Mouse (Mus musculus) heart, postnatal 0 days (tissue): ENCODE results near the gene Stard13. TPM values are rescaled to one million over a fixed set of nuclear protein-coding genes. Genes with fewer than 3 reads are reported as not detected.

Source experiments
- ATAC-seq: fragments of 200-750 bp; cut with Nextera tagmentation; 2 replicates; pipeline ENCODE4 v1.8.0; 2017; ENCODE audit warnings: low read depth, moderate number of reproducible peaks, moderate library complexity; ENCODE audit not compliant: insufficient read depth
- DNase-seq: peaks from one replicate; pipeline ENCODE4 v3.0.0-alpha.2; 2016; ENCODE audit warnings: low spot score
- H3K27ac ChIP-seq: fragments of 300-500 bp; sonication (generic); 2 replicates; pipeline ENCODE4 v1.5.1; 2014; ENCODE audit warnings: low read depth, mild to moderate bottlenecking
- H3K27me3 ChIP-seq: fragments of 300-500 bp; sonication (generic); 2 replicates; pipeline ENCODE4 v1.6.1; 2014; ENCODE audit warnings: low read length, mixed read lengths; ENCODE audit not compliant: control insufficient read depth, insufficient read depth
- H3K36me3 ChIP-seq: fragments of 300-500 bp; sonication (generic); replicated peaks from 2 replicates; pipeline ENCODE4 v1.6.1; 2014; ENCODE audit warnings: low read length, mixed read lengths; ENCODE audit not compliant: control insufficient read depth, insufficient read depth
- H3K4me1 ChIP-seq: fragments of 300-500 bp; sonication (generic); 2 replicates; pipeline ENCODE4 v1.6.1; 2014; ENCODE audit warnings: antibody characterized with exemption; ENCODE audit not compliant: control insufficient read depth, insufficient read depth
- H3K4me2 ChIP-seq: fragments of 300-500 bp; sonication (generic); 2 replicates; pipeline ENCODE4 v1.6.1; 2014; ENCODE audit warnings: low read depth, mild to moderate bottlenecking, low read length, moderate library complexity
- H3K4me3 ChIP-seq: fragments of 300-500 bp; sonication (generic); 2 replicates; pipeline ENCODE4 v1.5.1; 2014; ENCODE audit warnings: low read depth, low read length
- H3K9ac ChIP-seq: fragments of 300-500 bp; sonication (generic); replicated peaks from 2 replicates; pipeline ENCODE4 v1.6.1; 2014; ENCODE audit warnings: low read depth, low read length, mixed read lengths
- H3K9me3 ChIP-seq: fragments of 300-500 bp; sonication (generic); replicated peaks from 2 replicates; pipeline ENCODE4 v1.6.1; 2016; ENCODE audit warnings: low read length; ENCODE audit not compliant: control insufficient read depth
- CTCF ChIP-seq: IDR thresholded peaks from 2 replicates; pipeline ENCODE4 v1.5.1; 2016; ENCODE audit warnings: antibody characterized with exemption, control low read depth, low read depth
- EP300 ChIP-seq: IDR thresholded peaks from 2 replicates; pipeline ENCODE4 v1.6.1; 2016; ENCODE audit warnings: antibody characterized with exemption, low read depth
- WGBS: fragments of 180-500 bp; shearing (Covaris S2); extraction: QIAGEN DNeasy Blood & Tissue Kit; methylation state at CpG from one replicate; pipeline ENCODE4 v1.1.7; 2014; 5-methylcytosine and 5-hydroxymethylcytosine counted together
- polyA plus RNA-seq: library from polyadenylated mRNA; unstranded; fragments of >200 nt; fragmentation: Nextera tagmentation; extraction: Ambion mirVana; gene quantifications from 2 replicates; pipeline ENCODE4 v1.2.1, GENCODE M21; 2015
- total RNA-seq: library from RNA; depleted of rRNA; stranded (reverse); fragments of >200 nt; gene quantifications from 2 replicates; pipeline ENCODE4 v1.2.3, GENCODE M21; 2014; ENCODE audit warnings: low replicate concordance; rRNA removed

The Stard13 gene
- total RNA-seq (10.6 and 11.9 TPM in 2 replicates), polyA plus RNA-seq (3.0 and 3.3 TPM in 2 replicates)

DNA sequence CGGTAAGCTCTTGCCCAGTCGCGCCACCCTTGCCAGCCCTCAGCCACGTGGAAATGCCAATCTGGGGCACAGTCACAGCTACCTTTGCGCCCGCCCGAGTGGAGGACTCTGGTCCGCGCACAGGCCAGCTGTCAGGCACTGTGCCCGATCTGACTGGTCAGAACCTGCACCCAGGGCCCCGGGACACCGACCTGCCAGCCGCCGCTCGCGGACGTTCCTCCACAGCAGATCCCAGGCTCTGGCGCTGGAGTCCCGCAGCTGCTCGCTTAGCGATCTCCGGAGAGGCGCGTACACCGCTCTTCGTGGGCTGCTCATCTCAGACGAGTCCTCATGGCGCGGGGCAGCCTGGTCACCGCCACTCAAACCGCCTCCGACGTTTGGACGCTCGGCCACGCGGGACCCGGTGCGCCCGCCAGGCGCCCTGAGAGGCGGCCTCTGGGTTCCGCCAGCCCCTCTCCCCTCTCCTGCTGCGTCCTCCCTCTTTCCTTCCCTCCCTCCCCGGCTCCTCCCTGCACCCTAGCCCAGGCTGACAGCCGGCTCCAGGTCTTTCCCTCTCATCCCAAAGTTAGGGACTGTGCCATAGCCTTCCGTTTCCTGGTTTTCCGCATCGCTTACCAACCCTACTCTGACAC, at the start of gene Stard13:
Gene Stard13 (minus strand): TSS at position 437 of the 632 bp plus-strand sequence.
- DNase-seq (peak; percentile 17), ATAC-seq (peak; percentile 74)
- TF ChIP-seq CTCF: no peak
- no peak for TF ChIP-seq EP300
- peak within 1 kb of the TSS; percentile 55 for H3K9ac ChIP-seq
- no peaks in the 10 kb centered on the region for H3K36me3 ChIP-seq
- 0 out of 2 replicates have a peak, but pooled peaks cover 11% of the 10 kb centered on the region for H3K4me1 ChIP-seq
- peak within 1 kb of the TSS; percentile 86 for H3K4me2 ChIP-seq
- no peak within 1 kb of the TSS for H3K27ac ChIP-seq
- H3K27me3 ChIP-seq: peaks cover 5% of the 10 kb centered on the region; the same call in 1 of the 2 replicates
- WGBS: under 1% methylated on average over 49 of the region's 49 CpGs
- peak within 1 kb of the TSS; percentile 61 for H3K4me3 ChIP-seq
- H3K9me3 ChIP-seq: no peaks in the 10 kb centered on the region

DNA sequence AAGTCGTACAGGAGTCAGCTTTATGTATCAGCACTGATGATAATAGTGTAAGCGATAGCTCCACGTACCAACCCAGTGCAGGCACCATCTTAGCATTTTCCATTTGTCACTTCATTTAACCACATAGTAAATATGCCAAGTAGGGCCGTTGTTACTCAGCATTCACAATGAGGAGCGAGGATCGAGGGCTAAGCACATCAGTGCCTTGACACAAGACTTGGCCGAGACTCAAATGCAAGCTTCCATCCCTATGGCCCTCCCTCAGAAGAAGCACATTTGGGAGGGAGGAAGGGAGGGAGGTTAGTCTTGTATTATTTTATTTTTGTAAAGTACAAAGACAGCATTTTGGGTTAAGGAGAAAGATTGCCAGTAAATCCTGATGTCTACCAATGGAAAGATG, 45.9 kb upstream of the Stard13 start:
- TF ChIP-seq EP300 (no peak), CTCF (no peak)
- no peaks in the 10 kb centered on the region for H3K27me3 ChIP-seq
- H3K27ac ChIP-seq: no peak overlapping the region
- no peak overlapping the region for H3K4me2 ChIP-seq
- no peaks in the 10 kb centered on the region for H3K4me1 ChIP-seq
- DNase-seq (no peak), ATAC-seq (no peak)
- no peaks in the 10 kb centered on the region for H3K9me3 ChIP-seq
- 84% methylated on average over 7 of the region's 7 CpGs for WGBS
- H3K36me3 ChIP-seq: no peaks in the 10 kb centered on the region
- H3K4me3 ChIP-seq: no peak overlapping the region
- no peak overlapping the region for H3K9ac ChIP-seq

DNA sequence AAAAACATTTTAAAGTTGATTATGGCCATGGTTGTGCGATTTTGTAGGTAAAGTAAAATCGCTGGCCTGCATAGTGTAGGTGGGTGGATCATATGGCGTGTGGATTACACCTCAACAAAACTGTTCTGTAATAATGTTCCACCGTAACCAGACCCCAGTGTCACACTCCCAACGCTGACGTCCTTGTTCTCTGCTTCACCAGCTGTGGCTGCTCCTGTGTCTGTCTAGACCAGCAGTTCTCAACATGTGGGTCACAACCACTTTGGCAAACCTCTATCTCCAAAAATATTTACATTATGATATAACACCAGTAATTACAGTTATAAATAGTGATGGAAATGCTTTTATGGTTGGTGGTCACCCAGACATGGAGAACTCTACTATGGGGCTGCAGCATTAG, 44.3 kb upstream of the Stard13 start:
- TF ChIP-seq CTCF (no peak), EP300 (no peak)
- Histone ChIP-seq H3K36me3 (no peaks in the 10 kb centered on the region), H3K27me3 (no peaks in the 10 kb centered on the region), H3K4me1 (no peaks in the 10 kb centered on the region), H3K9me3 (no peaks in the 10 kb centered on the region), H3K9ac (no peak overlapping the region), H3K27ac (no peak overlapping the region), H3K4me3 (no peak overlapping the region), H3K4me2 (no peak overlapping the region)
- DNase-seq (no peak), ATAC-seq (no peak)
- WGBS: 72% methylated on average over 6 of the region's 6 CpGs

DNA sequence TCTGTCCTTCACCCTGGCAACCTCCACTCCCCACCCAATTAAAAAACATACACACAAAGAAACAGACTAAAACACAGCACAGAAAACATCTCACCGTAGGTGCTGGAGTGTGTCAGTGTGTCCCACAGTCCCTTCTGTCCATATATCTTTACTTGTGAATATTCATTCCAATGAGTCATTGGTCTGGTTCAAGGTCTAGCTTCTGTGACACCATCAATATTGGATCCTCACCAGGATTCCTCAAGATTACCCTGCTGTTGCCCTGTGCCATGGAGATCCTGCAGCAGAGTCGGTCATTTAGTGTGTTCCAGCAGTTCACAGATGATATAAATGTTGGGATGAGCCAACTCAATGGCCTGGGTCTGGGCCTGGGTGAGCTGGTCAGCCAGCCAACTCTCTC, 42.4 kb upstream of the Stard13 start:
- Histone ChIP-seq H3K9me3 (no peaks in the 10 kb centered on the region), H3K27me3 (no peaks in the 10 kb centered on the region), H3K9ac (no peak overlapping the region), H3K4me2 (no peak overlapping the region), H3K4me1 (no peaks in the 10 kb centered on the region), H3K4me3 (no peak overlapping the region), H3K27ac (no peak overlapping the region), H3K36me3 (no peaks in the 10 kb centered on the region)
- ATAC-seq (no peak), DNase-seq (no peak)
- TF ChIP-seq CTCF: no peak
- no peak for TF ChIP-seq EP300
- 85% methylated on average over 2 of the region's 2 CpGs for WGBS

DNA sequence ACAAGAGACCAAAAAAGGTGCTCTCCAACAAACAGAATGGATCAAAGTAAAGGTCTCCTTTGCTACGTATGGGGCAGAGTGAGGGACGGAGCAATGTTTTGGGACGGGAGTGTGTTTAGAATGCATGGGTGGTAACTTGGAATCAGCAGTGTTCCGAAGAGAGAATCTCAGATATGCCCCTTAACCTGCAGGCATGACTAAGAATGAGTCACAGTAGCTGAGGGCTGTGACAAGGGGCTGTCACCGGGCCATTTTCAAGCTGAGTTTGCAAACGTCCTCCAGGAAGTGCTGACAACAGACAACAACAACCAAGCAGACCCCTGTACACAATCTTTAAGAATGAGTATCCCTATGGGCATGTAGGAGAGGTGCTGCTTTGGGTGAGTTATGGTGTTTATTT, 40.6 kb upstream of the Stard13 start:
- H3K27ac ChIP-seq: no peak overlapping the region
- H3K9ac ChIP-seq: no peak overlapping the region
- H3K4me2 ChIP-seq: no peak overlapping the region
- DNase-seq (no peak), ATAC-seq (no peak)
- H3K9me3 ChIP-seq: no peaks in the 10 kb centered on the region
- TF ChIP-seq EP300 (no peak), CTCF (no peak)
- no peak overlapping the region for H3K4me3 ChIP-seq
- 45% methylated on average over 6 of the region's 6 CpGs for WGBS
- no peaks in the 10 kb centered on the region for H3K4me1 ChIP-seq
- no peaks in the 10 kb centered on the region for H3K36me3 ChIP-seq
- H3K27me3 ChIP-seq: no peaks in the 10 kb centered on the region

DNA sequence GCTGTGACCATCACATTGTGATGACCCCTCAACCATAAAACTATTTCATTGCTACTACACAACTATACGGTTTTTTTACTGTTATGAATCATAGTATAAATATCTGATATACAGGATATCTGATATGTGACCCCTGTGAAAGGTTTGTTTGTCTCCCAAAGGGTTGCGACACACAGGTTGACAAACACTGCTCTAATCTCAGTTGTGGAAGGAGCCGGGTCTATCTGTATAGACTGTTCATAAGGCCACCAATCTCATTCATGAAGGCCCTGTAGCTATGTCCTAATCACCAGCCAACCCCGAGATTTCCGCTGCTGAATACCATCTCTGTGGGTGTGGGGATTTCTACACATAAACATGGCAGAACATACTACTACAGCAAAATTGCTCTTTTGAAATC, 37.2 kb upstream of the Stard13 start:
- H3K9ac ChIP-seq: no peak overlapping the region
- no peaks in the 10 kb centered on the region for H3K4me1 ChIP-seq
- DNase-seq (no peak), ATAC-seq (no peak)
- no peaks in the 10 kb centered on the region for H3K27me3 ChIP-seq
- no peak overlapping the region for H3K4me2 ChIP-seq
- WGBS: 84% methylated on average over 5 of the region's 5 CpGs
- no peaks in the 10 kb centered on the region for H3K36me3 ChIP-seq
- H3K27ac ChIP-seq: no peak overlapping the region
- H3K4me3 ChIP-seq: no peak overlapping the region
- H3K9me3 ChIP-seq: no peaks in the 10 kb centered on the region
- TF ChIP-seq EP300 (no peak), CTCF (no peak)
